Mouse (Mus musculus) gonadal fat pad, adult 2 months (tissue): ENCODE data around the gene Olfr53. TPM values are rescaled to one million over a fixed set of nuclear protein-coding genes. Genes with fewer than 3 reads are reported as not detected.
"Not testable (repeated sequence)": the region's sequence is repeated elsewhere in the genome, so short reads cannot be mapped to it uniquely, and the experiment has no call there.

ENCODE experiments used
- DNase-seq: peaks from one replicate; pipeline ENCODE4 v3.0.0-alpha.2; 2012; ENCODE audit warnings: low read depth
- polyA plus RNA-seq: library from polyadenylated mRNA; depleted of rRNA; stranded (reverse); fragments of >200 nt; gene quantifications from 2 replicates; pipeline ENCODE4 v1.2.3, GENCODE M21; 2012; rRNA removed

Olfr53 gene
- polyA plus RNA-seq: not detected in 2 replicates

- DNase-seq: no peak
Observed at GRCm38 (mm10) chr7:140646152-140646551, at the start of gene Olfr53. Gene Olfr53, plus strand, starts transcription at chr7:140646452.

GRCm38 (mm10) chr7:140600969-140601368 lies 45.3 kb upstream of the Olfr53 start, which contains the start of gene Olfr46:
Gene Olfr46, plus strand, starts transcription at chr7:140601269.
- not testable (repeated sequence) for DNase-seq

GRCm38 (mm10) chr7:140628670-140629069 lies 17.6 kb upstream of the Olfr53 start, which contains the start of gene Olfr61:
Gene Olfr61, plus strand, starts transcription at chr7:140628970.
- not testable (repeated sequence) for DNase-seq

- no peak for DNase-seq
Observed at GRCm38 (mm10) chr7:140630559-140630958, 15.7 kb upstream of the Olfr53 start.

GRCm38 (mm10) chr7:140659630-140660029 lies 13.4 kb downstream of the Olfr53 start, which contains the start of gene Olfr539:
Gene Olfr539, plus strand, starts transcription at chr7:140659930.
- DNase-seq: no peak

- not testable (repeated sequence) for DNase-seq
Observed at GRCm38 (mm10) chr7:140670693-140671092, 24.4 kb downstream of the Olfr53 start.

- no peak for DNase-seq
Observed at GRCm38 (mm10) chr7:140675863-140676262, 29.6 kb downstream of the Olfr53 start.

- not testable (repeated sequence) for DNase-seq
Observed at GRCm38 (mm10) chr7:140679591-140679990, 33.3 kb downstream of the Olfr53 start.

- DNase-seq: no peak
Observed at GRCm38 (mm10) chr7:140681651-140682050, 35.4 kb downstream of the Olfr53 start, which contains the start of gene Olfr45. Gene Olfr45, plus strand, starts transcription at chr7:140681951.

- no peak for DNase-seq
Observed at GRCm38 (mm10) chr7:140696967-140697366, 50.7 kb downstream of the Olfr53 start, which contains the start of gene Olfr541. Gene Olfr541, plus strand, starts transcription at chr7:140697267.

Other genes with a start within 250 kb of the Olfr53 start
- gene Olfr531, start 243.5 kb upstream of the Olfr53 start, polyA plus RNA-seq: not detected in 2 replicates
- gene Olfr532, start 224.8 kb upstream of the Olfr53 start, polyA plus RNA-seq: not detected in 2 replicates
- not detected in 2 replicates for gene Olfr533, start 183.1 kb upstream of the Olfr53 start, polyA plus RNA-seq
- not detected in 2 replicates for gene Olfr535, start 162.2 kb upstream of the Olfr53 start, polyA plus RNA-seq
- gene Olfr536, start 139.1 kb upstream of the Olfr53 start, polyA plus RNA-seq: 0.04 and 0.11 TPM in 2 replicates
- gene Olfr538, start 78.6 kb upstream of the Olfr53 start, polyA plus RNA-seq: not detected in 2 replicates
- not detected in 2 replicates for gene Olfr46, start 45.2 kb upstream of the Olfr53 start, polyA plus RNA-seq
- gene Olfr61, start 17.5 kb upstream of the Olfr53 start, polyA plus RNA-seq: not detected in 2 replicates
- gene Olfr539, start 13.5 kb downstream of the Olfr53 start, polyA plus RNA-seq: not detected in 2 replicates
- not detected in 2 replicates for gene Olfr45, start 35.5 kb downstream of the Olfr53 start, polyA plus RNA-seq
- gene Olfr541, start 50.8 kb downstream of the Olfr53 start, polyA plus RNA-seq: not detected in 2 replicates
- gene Cyp2e1, start 117.3 kb downstream of the Olfr53 start, polyA plus RNA-seq: 82.4 and 284 TPM in 2 replicates
- gene Syce1, start 141.4 kb downstream of the Olfr53 start, polyA plus RNA-seq: 0.68 and 1.2 TPM in 2 replicates
- 0.20 and 0.30 TPM in 2 replicates for gene Zfp941, start 175.7 kb downstream of the Olfr53 start, polyA plus RNA-seq
- gene Urah, start 188.6 kb downstream of the Olfr53 start, polyA plus RNA-seq: 2.0 and 2.1 TPM in 2 replicates
- 1.6 and 1.8 TPM in 2 replicates for gene Scgb1c1, start 199.1 kb downstream of the Olfr53 start, polyA plus RNA-seq
- gene Odf3, start 201.4 kb downstream of the Olfr53 start, polyA plus RNA-seq: 0.74 and 1.2 TPM in 2 replicates
- gene Gm45785, start 209.9 kb downstream of the Olfr53 start, polyA plus RNA-seq: not detected in 2 replicates
- gene Ric8a, start 210.5 kb downstream of the Olfr53 start, polyA plus RNA-seq: 103 and 117 TPM in 2 replicates
- gene Bet1l, start 211.1 kb downstream of the Olfr53 start, polyA plus RNA-seq: 32.0 and 40.0 TPM in 2 replicates
- 68.5 and 81.3 TPM in 2 replicates for gene Psmd13, start 235.5 kb downstream of the Olfr53 start, polyA plus RNA-seq
- gene Sirt3, start 235.9 kb downstream of the Olfr53 start, polyA plus RNA-seq: 27.4 and 29.3 TPM in 2 replicates